Mouse (Mus musculus) bone marrow, adult 2 months (tissue): ENCODE data around the gene Actr1a.

Source experiments
- CTCF ChIP-seq: fragments of 200-500 bp; IDR thresholded peaks from 2 replicates; pipeline ENCODE4 v1.5.1; 2011; ENCODE audit warnings: low read length, control low read depth; ENCODE audit not compliant: control insufficient read depth, insufficient read depth
- POLR2A ChIP-seq: fragments of 200-500 bp; IDR thresholded peaks from 2 replicates; pipeline ENCODE4 v1.6.1; 2011; ENCODE audit warnings: low read depth, mild to moderate bottlenecking, control low read depth, low read length, borderline replicate concordance; ENCODE audit not compliant: control insufficient read depth

DNA sequence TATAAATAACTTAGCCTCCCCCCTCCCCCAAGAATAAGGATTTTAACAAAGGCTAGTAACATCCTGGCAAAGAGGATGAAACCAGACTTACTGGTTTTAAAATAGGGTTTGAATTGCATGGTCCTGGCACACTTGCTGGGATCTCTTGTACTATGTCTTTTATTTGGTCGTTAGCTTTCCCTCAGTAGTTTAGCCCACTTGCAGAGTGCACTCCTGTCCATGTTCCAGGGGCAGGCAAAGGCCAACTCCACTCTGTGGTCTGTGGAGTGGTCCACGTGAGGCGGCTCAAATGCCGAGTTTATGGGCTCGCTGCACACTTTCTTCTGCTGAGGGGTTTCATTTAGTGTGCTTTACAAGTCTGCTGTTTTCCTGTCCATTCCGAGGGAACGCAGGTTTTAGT lies 4.3 kb upstream of the Actr1a start:
- no peak for TF ChIP-seq CTCF
- TF ChIP-seq POLR2A, result no peak
